Mouse (Mus musculus): ENCODE measurements around the gene Lipt2. TPM values are rescaled to one million over a fixed set of nuclear protein-coding genes. Genes with fewer than 3 reads are reported as not detected.

Gene Lipt2
- total RNA-seq, 1 experiment from 2014 or later: 9.6 TPM

Other genes starting within 250 kb of the Lipt2 start
- gene Rnf169, start 178.8 kb upstream of the Lipt2 start, total RNA-seq (2017): 20.6 and 24.7 TPM in 2 replicates
- gene Chrdl2, start 153.1 kb upstream of the Lipt2 start, total RNA-seq (2017): not detected in 2 replicates
- gene Pold3, start 37.7 kb upstream of the Lipt2 start, total RNA-seq (2017): 99.4 and 138 TPM in 2 replicates
- gene Kcne3, start 17.2 kb downstream of the Lipt2 start, total RNA-seq (2017): 0.73 and 3.7 TPM in 2 replicates
- 14.5 and 20.1 TPM in 2 replicates for gene Pgm2l1, start 68.1 kb downstream of the Lipt2 start, total RNA-seq (2017)
- not detected in 2 replicates for gene P4ha3, start 126.2 kb downstream of the Lipt2 start, total RNA-seq (2017)
- 36.2 and 46.9 TPM in 2 replicates for gene C2cd3, start 213.0 kb downstream of the Lipt2 start, total RNA-seq (2017)
- gene Ppme1, start 213.0 kb downstream of the Lipt2 start, total RNA-seq (2017): 25.9 and 29.5 TPM in 2 replicates